Mouse (Mus musculus) neural tube, embryonic 11.5 days (tissue): ENCODE results near the gene Dnmt3c. TPM values are rescaled to one million over a fixed set of nuclear protein-coding genes. Genes with fewer than 3 reads are reported as not detected.

Source experiments
- ATAC-seq: fragments of 200-750 bp; cut with Nextera tagmentation; 2 replicates; pipeline ENCODE4 v1.8.0; 2017; ENCODE audit warnings: moderate number of reproducible peaks, mild to moderate bottlenecking, moderate TSS enrichment, moderate library complexity; ENCODE audit not compliant: insufficient read depth, low FRiP score, low TSS enrichment
- DNase-seq: peaks from one replicate; pipeline ENCODE4 v3.0.0-alpha.2; 2015; ENCODE audit warnings: low spot score
- H3K27ac ChIP-seq: fragments of 300-500 bp; sonication (generic); 2 replicates; pipeline ENCODE4 v1.5.1; 2014; ENCODE audit warnings: low read depth, mild to moderate bottlenecking, low read length
- H3K27me3 ChIP-seq: fragments of 300-500 bp; sonication (generic); 2 replicates; pipeline ENCODE4 v1.6.1; 2014; ENCODE audit warnings: mild to moderate bottlenecking, low read length, mixed read lengths; ENCODE audit not compliant: control insufficient read depth, insufficient read depth
- H3K36me3 ChIP-seq: fragments of 300-500 bp; sonication (generic); 2 replicates; pipeline ENCODE4 v1.6.1; 2014; ENCODE audit warnings: mild to moderate bottlenecking, low read length, moderate library complexity, mixed read lengths; ENCODE audit not compliant: control insufficient read depth, insufficient read depth
- H3K4me1 ChIP-seq: fragments of 300-500 bp; sonication (generic); 2 replicates; pipeline ENCODE4 v1.6.1; 2014; ENCODE audit warnings: low read length, mixed read lengths; ENCODE audit not compliant: control insufficient read depth, insufficient read depth
- H3K4me2 ChIP-seq: fragments of 300-500 bp; sonication (generic); 2 replicates; pipeline ENCODE4 v1.6.1; 2014; ENCODE audit warnings: low read depth, mild to moderate bottlenecking, moderate library complexity
- H3K4me3 ChIP-seq: fragments of 300-500 bp; sonication (generic); 2 replicates; pipeline ENCODE4 v1.5.1; 2014; ENCODE audit warnings: low read depth, low read length
- H3K9ac ChIP-seq: fragments of 300-500 bp; sonication (generic); 2 replicates; pipeline ENCODE4 v1.6.1; 2014; ENCODE audit warnings: mild to moderate bottlenecking, low read length
- H3K9me3 ChIP-seq: fragments of 300-500 bp; sonication (generic); 2 replicates; pipeline ENCODE4 v1.6.1; 2016; ENCODE audit warnings: low read length; ENCODE audit not compliant: control insufficient read depth
- WGBS: fragments of 180-500 bp; shearing (Covaris S2); extraction: QIAGEN DNeasy Blood & Tissue Kit; methylation state at CpG from one replicate; pipeline ENCODE4 v1.1.7; 2014; 5-methylcytosine and 5-hydroxymethylcytosine counted together
- polyA plus RNA-seq: library from polyadenylated mRNA; unstranded; fragments of >200 nt; fragmentation: Nextera tagmentation; extraction: Ambion mirVana; gene quantifications from 2 replicates; pipeline ENCODE4 v1.2.1, GENCODE M21; 2014

Gene Dnmt3c
- polyA plus RNA-seq, 1 experiment from 2014 or later, result not detected

GRCm38 (mm10) chr2:153772950-153773349 is 76.5 kb downstream of the Dnmt3c start:
- Histone ChIP-seq H3K4me3 (no peak overlapping the region), H3K9ac (no peak overlapping the region), H3K9me3 (no peaks in the 10 kb centered on the region), H3K27ac (no peak overlapping the region), H3K4me2 (no peak overlapping the region), H3K36me3 (no peaks in the 10 kb centered on the region), H3K27me3 (no peaks in the 10 kb centered on the region), H3K4me1 (no peaks in the 10 kb centered on the region)
- WGBS, result 98% methylated on average over 4 of the region's 4 CpGs
- DNase-seq (no peak), ATAC-seq (no peak)

GRCm38 (mm10) chr2:153775472-153775871 is 79.0 kb downstream of the Dnmt3c start:
- Histone ChIP-seq H3K4me1 (no peaks in the 10 kb centered on the region), H3K4me2 (no peak overlapping the region), H3K27me3 (no peaks in the 10 kb centered on the region), H3K4me3 (no peak overlapping the region), H3K9me3 (no peaks in the 10 kb centered on the region), H3K9ac (no peak overlapping the region), H3K27ac (no peak overlapping the region), H3K36me3 (no peaks in the 10 kb centered on the region)
- ATAC-seq, result no peak
- no peak for DNase-seq
- WGBS, result 97% methylated on average over 4 of the region's 4 CpGs

- Histone ChIP-seq H3K4me1 (no peaks in the 10 kb centered on the region), H3K4me2 (peak overlapping the region; percentile 29), H3K9ac (no peak overlapping the region), H3K36me3 (no peaks in the 10 kb centered on the region), H3K9me3 (no peaks in the 10 kb centered on the region), H3K4me3 (peak overlapping the region; percentile 9; the same call in 1 of the 2 replicates), H3K27me3 (no peaks in the 10 kb centered on the region), H3K27ac (no peak overlapping the region)
- ATAC-seq (peak; percentile 69; the same call in 1 of the 2 replicates), DNase-seq (peak; percentile 75)
- WGBS, result 17% methylated on average over 23 of the region's 24 CpGs
Measured at GRCm38 (mm10) chr2:153778638-153779362, 82.3 kb downstream of the Dnmt3c start.

Other genes starting within 250 kb of the Dnmt3c start
- not detected in 2 replicates for gene 4930404H24Rik, start 203.9 kb upstream of the Dnmt3c start, polyA plus RNA-seq
- 32.1 and 37.5 TPM in 2 replicates for gene Nol4l, start 166.7 kb upstream of the Dnmt3c start, polyA plus RNA-seq
- gene Commd7, start 63.9 kb upstream of the Dnmt3c start, polyA plus RNA-seq, result 64.6 and 68.9 TPM in 2 replicates
- 11.0 and 13.3 TPM in 2 replicates for gene Dnmt3b, start 47.2 kb upstream of the Dnmt3c start, polyA plus RNA-seq
- 351 and 357 TPM in 2 replicates for gene Mapre1, start 44.6 kb downstream of the Dnmt3c start, polyA plus RNA-seq
- not detected in 2 replicates for gene Efcab8, start 83.3 kb downstream of the Dnmt3c start, polyA plus RNA-seq
- not detected in 2 replicates for gene Sun5, start 174.4 kb downstream of the Dnmt3c start, polyA plus RNA-seq
- not detected in 2 replicates for gene Bpifb2, start 178.4 kb downstream of the Dnmt3c start, polyA plus RNA-seq
- not detected in 2 replicates for gene Bpifb6, start 203.7 kb downstream of the Dnmt3c start, polyA plus RNA-seq
- gene Bpifb3, start 221.6 kb downstream of the Dnmt3c start, polyA plus RNA-seq, result not detected in 2 replicates
- not detected in 2 replicates for gene Bpifb4, start 241.6 kb downstream of the Dnmt3c start, polyA plus RNA-seq